Mouse (Mus musculus) ES-E14 (cell line): Measurements from ENCODE around the gene Selenoi.

Source experiments
- CHD2 ChIP-seq: IDR thresholded peaks from 2 replicates; pipeline ENCODE4 v1.6.1; 2014; ENCODE audit warnings: mild to moderate bottlenecking, low read depth, low read length, inconsistent platforms
- MAFK ChIP-seq: IDR thresholded peaks from 2 replicates; pipeline ENCODE4 v1.6.1; 2014; ENCODE audit warnings: mild to moderate bottlenecking, low read depth, low read length, inconsistent platforms; ENCODE audit not compliant: insufficient read depth
- ZC3H11A ChIP-seq: IDR thresholded peaks from 2 replicates; pipeline ENCODE4 v1.6.1; 2012; ENCODE audit warnings: low read depth, mild to moderate bottlenecking, inconsistent platforms, low read length, borderline replicate concordance
- ZNF384 ChIP-seq: IDR thresholded peaks from 2 replicates; pipeline ENCODE4 v1.6.1; 2012; ENCODE audit warnings: low read depth, low read length, inconsistent platforms

DNA sequence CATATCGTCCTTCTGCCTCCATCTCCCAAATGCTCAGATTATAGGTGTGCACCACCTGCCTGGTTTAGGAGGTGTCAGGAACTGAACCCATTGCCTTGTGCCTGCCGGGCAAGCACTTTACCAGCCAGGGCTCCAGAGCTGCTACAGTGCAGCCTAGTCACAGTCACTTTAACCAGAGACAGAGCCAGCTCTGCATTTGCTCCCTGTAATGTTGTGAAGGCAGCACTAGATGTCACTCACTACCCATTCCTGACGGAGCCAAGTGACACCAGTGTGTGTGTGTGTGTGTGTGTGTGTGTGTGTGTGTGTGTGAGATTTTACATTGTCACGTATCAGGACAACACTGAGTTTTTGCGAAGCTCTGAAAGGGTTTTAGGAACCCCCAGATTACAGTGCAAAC lies 30.9 kb upstream of the Selenoi start:
- TF ChIP-seq ZNF384 (no peak), ZC3H11A (no peak), CHD2 (no peak), MAFK (no peak)
